Mouse (Mus musculus): ENCODE results near the gene Wdr70. TPM values are rescaled to one million over a fixed set of nuclear protein-coding genes. Genes with fewer than 3 reads are reported as not detected.
"Not testable (repeated sequence)": the region's sequence is repeated elsewhere in the genome, so short reads cannot be mapped to it uniquely, and the experiment has no call there.

Wdr70 gene
- polyA plus RNA-seq, 1 experiment: 23.9 TPM

GRCm38 (mm10) chr15:8097853-8098252 is 1.2 kb downstream of the Wdr70 start:
- TF ChIP-seq GATA1 (IDR thresholded peaks at IDR 0.05; ENCODE audit: borderline replicate concordance, low read length) (no peak), FLI1 (IDR thresholded peaks at IDR 0.05; ENCODE audit: low read length) (no peak)
- Histone ChIP-seq H3K4me1 (peaks cover 3% of the 10 kb centered on the region; the same call in 1 of the 2 replicates), H3K36me3 (replicated peaks; ENCODE audit: low read length) (peaks cover 37% of the 10 kb centered on the region), H3K4me3 (replicated peaks) (peak overlapping the region; percentile 98), H3K9me3 (no peaks in the 10 kb centered on the region), H3K27me3 (replicated peaks) (no peaks in the 10 kb centered on the region)

DNA sequence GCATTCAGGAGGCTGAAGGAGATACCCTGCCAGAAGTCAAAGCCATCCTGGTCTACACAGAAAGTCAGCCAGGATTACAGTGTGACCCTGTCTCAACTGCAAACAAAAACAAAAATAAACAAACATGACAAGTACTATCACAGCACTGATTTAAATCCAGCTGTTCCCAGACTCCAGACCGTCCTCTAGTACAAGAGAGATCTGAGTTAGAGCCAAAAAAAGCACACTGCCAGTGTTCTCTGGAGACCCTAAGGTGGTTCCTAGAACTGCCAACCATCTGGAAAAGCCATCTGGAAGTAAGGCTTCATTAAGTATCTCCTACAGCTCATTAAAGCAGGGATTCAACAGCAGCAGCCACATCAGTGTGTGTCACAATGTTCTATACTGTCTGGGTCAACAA is 6.3 kb downstream of the Wdr70 start:
- not testable (repeated sequence) for H3K27me3 ChIP-seq (replicated peaks); H3K4me1 ChIP-seq; H3K4me3 ChIP-seq (replicated peaks); H3K9me3 ChIP-seq
- peaks cover 56% of the 10 kb centered on the region for H3K36me3 ChIP-seq (replicated peaks; ENCODE audit: low read length)

DNA sequence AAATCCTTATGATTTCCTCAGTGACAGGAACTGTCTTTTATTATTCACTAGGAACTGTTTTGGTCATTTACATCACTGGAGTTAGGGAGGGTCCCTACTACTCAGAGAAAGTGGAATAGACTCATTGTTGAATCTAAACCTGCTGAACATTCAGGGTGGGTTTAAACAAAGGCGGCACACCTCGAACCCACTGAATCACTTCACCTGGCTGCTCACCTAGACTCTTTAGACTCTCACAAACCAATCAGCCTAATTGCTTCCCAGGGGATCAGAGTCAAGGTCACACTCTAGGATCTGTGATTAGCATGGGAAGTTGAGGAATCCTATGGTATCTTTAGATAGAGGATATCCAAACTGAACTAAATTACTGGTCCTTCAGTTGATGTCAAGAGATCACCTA is 8.3 kb downstream of the Wdr70 start:
- Histone ChIP-seq H3K4me1 (no peaks in the 10 kb centered on the region), H3K4me3 (replicated peaks) (no peak overlapping the region), H3K27me3 (replicated peaks) (no peaks in the 10 kb centered on the region), H3K9me3 (no peaks in the 10 kb centered on the region), H3K36me3 (replicated peaks; ENCODE audit: low read length) (peaks cover 47% of the 10 kb centered on the region)
- TF ChIP-seq FLI1 (IDR thresholded peaks at IDR 0.05; ENCODE audit: low read length) (no peak), GATA1 (IDR thresholded peaks at IDR 0.05; ENCODE audit: borderline replicate concordance, low read length) (no peak)

DNA sequence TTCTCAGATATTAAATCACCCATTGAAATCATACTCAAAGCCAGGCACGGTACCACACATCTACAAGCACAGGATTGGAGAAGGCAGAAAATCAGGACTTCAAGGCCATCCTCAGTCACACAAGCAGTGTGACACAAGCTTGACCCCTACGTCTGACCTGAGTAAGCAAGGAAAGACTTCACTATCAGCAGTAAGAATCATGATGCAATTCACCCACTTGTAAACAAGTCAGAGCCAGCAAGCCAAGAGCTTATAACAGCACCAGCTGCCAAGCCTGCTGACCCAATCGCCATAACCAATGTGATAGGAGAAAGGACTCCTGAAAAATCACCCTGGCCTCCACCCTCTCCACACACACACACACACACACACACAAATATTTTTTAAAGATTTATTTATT is 10.3 kb downstream of the Wdr70 start:
- Histone ChIP-seq H3K4me3 (replicated peaks) (no peak overlapping the region), H3K27me3 (replicated peaks) (no peaks in the 10 kb centered on the region), H3K36me3 (replicated peaks; ENCODE audit: low read length) (peaks cover 38% of the 10 kb centered on the region), H3K9me3 (no peaks in the 10 kb centered on the region), H3K4me1 (no peaks in the 10 kb centered on the region)
- no peak for TF ChIP-seq FLI1 (IDR thresholded peaks at IDR 0.05; ENCODE audit: low read length)
- no peak for TF ChIP-seq GATA1 (IDR thresholded peaks at IDR 0.05; ENCODE audit: borderline replicate concordance, low read length)

DNA sequence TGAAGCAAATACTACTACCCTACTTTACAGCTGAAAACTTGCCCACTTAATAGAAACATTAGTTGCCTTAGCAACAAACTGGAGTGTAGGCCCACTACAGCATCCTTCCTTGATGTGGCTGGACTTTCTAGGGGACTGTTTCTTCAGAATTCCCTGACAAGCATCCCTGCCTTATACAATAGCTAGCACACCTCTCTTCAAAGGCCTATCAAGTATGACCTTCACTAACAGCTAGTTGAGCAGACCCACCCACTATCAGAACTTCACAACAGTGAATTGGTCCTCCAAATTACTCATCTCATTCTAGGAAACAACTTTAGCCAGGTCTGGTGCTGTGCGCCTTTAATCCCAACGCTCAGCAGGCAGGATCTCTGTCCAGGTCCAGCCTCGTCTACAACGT is 11.7 kb downstream of the Wdr70 start:
- TF ChIP-seq GATA1 (IDR thresholded peaks at IDR 0.05; ENCODE audit: borderline replicate concordance, low read length) (no peak), FLI1 (IDR thresholded peaks at IDR 0.05; ENCODE audit: low read length) (no peak)
- no peak overlapping the region for H3K4me3 ChIP-seq (replicated peaks)
- H3K4me1 ChIP-seq: no peaks in the 10 kb centered on the region
- H3K9me3 ChIP-seq: no peaks in the 10 kb centered on the region
- H3K36me3 ChIP-seq (replicated peaks; ENCODE audit: low read length): peaks cover 33% of the 10 kb centered on the region
- H3K27me3 ChIP-seq (replicated peaks): no peaks in the 10 kb centered on the region

DNA sequence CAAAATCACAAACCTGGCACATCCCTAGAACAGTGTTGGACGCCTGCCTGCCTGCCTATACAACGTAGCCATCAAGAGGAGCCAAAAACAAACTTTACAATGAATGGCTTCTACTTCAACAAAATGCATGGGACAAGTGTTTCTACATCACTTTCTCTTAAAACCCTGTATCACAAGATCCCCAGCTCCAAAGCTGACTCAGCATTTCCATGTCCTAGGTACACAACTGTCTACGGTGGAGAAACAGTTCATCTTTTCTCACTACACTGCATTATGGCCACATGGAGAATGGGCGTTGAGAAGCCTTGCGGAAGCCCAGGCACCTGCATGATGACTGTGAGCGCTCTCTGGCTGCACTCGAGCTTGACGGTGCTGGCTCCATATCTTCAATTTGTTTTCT is 16.9 kb downstream of the Wdr70 start:
- Histone ChIP-seq H3K36me3 (replicated peaks; ENCODE audit: low read length) (peaks cover 57% of the 10 kb centered on the region), H3K4me3 (replicated peaks) (no peak overlapping the region), H3K27me3 (replicated peaks) (no peaks in the 10 kb centered on the region), H3K4me1 (no peaks in the 10 kb centered on the region), H3K9me3 (no peaks in the 10 kb centered on the region)
- TF ChIP-seq FLI1 (IDR thresholded peaks at IDR 0.05; ENCODE audit: low read length): no peak
- no peak for TF ChIP-seq GATA1 (IDR thresholded peaks at IDR 0.05; ENCODE audit: borderline replicate concordance, low read length)

DNA sequence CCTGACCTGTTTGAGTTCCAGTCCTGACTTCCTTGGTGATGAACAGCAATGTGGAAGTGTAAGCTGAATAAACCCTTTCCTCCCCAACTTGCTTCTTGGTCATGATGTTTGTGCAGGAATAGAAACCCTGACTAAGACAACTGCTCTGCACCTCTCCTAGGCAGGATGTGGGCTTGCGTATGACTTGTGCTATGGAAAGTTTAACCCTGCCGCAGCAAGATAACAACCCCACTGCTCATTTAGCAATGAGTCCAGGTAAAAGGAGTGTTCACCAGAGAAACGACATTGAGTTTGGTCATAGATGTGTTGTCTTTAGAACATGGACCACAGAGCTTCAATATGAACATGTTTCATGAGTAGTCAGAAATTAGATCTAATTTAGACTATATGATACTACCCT is 25.9 kb downstream of the Wdr70 start:
- H3K9me3 ChIP-seq; H3K4me3 ChIP-seq (replicated peaks); H3K4me1 ChIP-seq; H3K27me3 ChIP-seq (replicated peaks): not testable (repeated sequence)
- H3K36me3 ChIP-seq (replicated peaks; ENCODE audit: low read length): peaks cover 59% of the 10 kb centered on the region

DNA sequence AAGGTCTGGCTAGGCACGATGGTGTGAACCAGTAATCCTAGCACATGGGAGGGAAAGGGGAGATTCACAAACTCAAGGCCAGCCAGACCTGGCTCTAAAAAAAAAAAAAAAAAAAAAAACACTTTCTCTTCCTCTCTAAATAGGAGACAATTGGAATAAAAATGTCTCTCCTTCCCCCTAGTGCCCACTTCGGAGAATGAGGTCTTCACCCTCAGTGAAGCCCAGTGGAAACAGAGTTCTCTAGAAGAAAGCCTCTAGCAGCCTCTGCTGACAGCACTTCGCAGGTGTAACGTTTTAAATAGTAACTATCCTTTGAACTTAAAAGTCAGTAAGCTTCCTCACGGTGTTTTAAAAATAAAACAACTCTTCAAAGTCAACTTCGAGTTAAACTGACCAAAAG is 33.8 kb downstream of the Wdr70 start:
- Histone ChIP-seq H3K9me3 (no peaks in the 10 kb centered on the region), H3K4me3 (replicated peaks) (no peak overlapping the region), H3K4me1 (no peaks in the 10 kb centered on the region), H3K27me3 (replicated peaks) (no peaks in the 10 kb centered on the region), H3K36me3 (replicated peaks; ENCODE audit: low read length) (peaks cover 64% of the 10 kb centered on the region)
- TF ChIP-seq GATA1 (IDR thresholded peaks at IDR 0.05; ENCODE audit: borderline replicate concordance, low read length): no peak
- no peak for TF ChIP-seq FLI1 (IDR thresholded peaks at IDR 0.05; ENCODE audit: low read length)

DNA sequence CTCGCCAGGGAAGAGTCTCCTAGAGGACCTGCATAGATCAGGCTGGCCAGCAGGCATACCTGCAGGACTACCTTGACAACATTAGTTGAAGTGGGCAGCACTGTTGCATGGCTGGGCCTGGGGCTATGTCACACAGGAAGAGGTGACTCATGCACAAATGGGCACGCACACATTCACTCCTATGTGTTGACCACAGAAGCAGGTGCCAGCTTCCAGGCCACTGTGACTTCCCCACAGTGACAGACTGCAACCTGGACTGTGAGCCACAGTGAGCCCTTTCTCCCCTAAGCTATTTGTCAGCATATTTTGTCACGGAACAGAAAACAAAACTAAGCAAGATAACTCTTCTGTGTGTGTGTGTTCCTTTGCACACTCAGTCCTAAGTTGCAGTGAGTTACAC is 47.8 kb downstream of the Wdr70 start:
- TF ChIP-seq FLI1 (IDR thresholded peaks at IDR 0.05; ENCODE audit: low read length) (no peak), GATA1 (IDR thresholded peaks at IDR 0.05; ENCODE audit: borderline replicate concordance, low read length) (no peak)

GRCm38 (mm10) chr15:8039834-8040233 is 59.2 kb downstream of the Wdr70 start:
- peaks cover 39% of the 10 kb centered on the region for H3K36me3 ChIP-seq (replicated peaks; ENCODE audit: low read length)
- no peaks in the 10 kb centered on the region for H3K27me3 ChIP-seq (replicated peaks)
- TF ChIP-seq FLI1 (IDR thresholded peaks at IDR 0.05; ENCODE audit: low read length): no peak
- no peak for TF ChIP-seq GATA1 (IDR thresholded peaks at IDR 0.05; ENCODE audit: borderline replicate concordance, low read length)
- H3K4me1 ChIP-seq: no peaks in the 10 kb centered on the region
- H3K9me3 ChIP-seq: no peaks in the 10 kb centered on the region
- no peak overlapping the region for H3K4me3 ChIP-seq (replicated peaks)

More for the DNA sequence above, 47.8 kb downstream of the Wdr70 start:
- Histone ChIP-seq H3K9me3 (no peaks in the 10 kb centered on the region), H3K36me3 (replicated peaks; ENCODE audit: low read length) (peaks cover 33% of the 10 kb centered on the region), H3K4me3 (replicated peaks) (no peak overlapping the region), H3K27me3 (replicated peaks) (no peaks in the 10 kb centered on the region), H3K4me1 (peaks cover 6% of the 10 kb centered on the region; the same call in 1 of the 2 replicates)

GRCm38 (mm10) chr15:8038457-8038856 is 60.6 kb downstream of the Wdr70 start:
- Histone ChIP-seq H3K4me3 (replicated peaks) (no peak overlapping the region), H3K36me3 (replicated peaks; ENCODE audit: low read length) (peaks cover 36% of the 10 kb centered on the region), H3K4me1 (no peaks in the 10 kb centered on the region), H3K9me3 (no peaks in the 10 kb centered on the region), H3K27me3 (replicated peaks) (no peaks in the 10 kb centered on the region)
- no peak for TF ChIP-seq GATA1 (IDR thresholded peaks at IDR 0.05; ENCODE audit: borderline replicate concordance, low read length)
- no peak for TF ChIP-seq FLI1 (IDR thresholded peaks at IDR 0.05; ENCODE audit: low read length)
